ENCODE assay signal across 7 mouse cellular contexts in the genomic region with DNA sequence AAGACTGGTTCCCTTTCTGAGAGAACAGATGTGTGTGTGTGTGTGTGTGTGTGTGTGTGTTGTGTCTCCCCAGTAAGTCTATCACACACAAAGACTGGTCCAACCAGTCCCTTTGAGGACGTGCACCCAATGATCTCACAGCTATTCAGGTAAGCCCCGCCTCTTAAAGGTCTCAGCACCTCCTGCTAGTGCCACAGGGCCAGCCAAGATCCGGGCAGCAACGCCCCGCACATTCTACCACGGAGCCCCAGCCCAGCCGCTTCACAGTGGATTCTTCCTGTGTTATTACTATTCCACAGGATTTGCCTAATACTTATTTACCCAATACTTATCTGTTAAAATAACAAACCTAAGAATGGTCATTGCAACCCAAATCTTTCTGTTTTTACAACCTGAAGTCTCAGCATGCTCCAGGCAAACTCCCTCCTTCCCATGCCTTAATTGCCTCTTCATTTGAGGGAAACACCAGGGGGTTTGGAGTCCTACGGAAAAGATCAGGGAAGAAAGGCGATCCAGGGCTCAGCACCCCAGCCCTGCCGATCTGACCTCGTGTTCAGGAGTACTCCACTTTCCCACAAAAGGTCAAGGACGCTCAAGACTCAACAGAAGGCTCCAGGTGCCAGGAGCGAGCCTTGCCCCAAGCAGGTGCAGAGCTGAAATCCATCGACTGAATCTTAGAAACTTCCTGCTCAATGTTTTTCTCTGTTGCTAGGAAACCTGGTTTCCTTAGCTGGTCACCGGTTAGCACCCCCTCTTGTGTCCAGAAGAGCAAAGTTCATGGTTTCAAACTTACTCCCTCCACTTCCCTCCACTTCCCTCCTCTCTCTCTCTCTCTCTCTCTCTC. TPM values are rescaled to one million over a fixed set of nuclear protein-coding genes. Genes with fewer than 3 reads are reported as not detected.
A peak's percentile ranks its signal among the peaks of the same experiment; 100 is the strongest.
DNase-seq lines count a peak whose midpoint lies in the region; ATAC-seq and TF ChIP-seq lines count a peak whose summit lies in the region.

No protein-coding gene starts in this region.

- no peaks in the 10 kb centered on the region for H3K9me3 ChIP-seq in MEL (replicated peaks; ENCODE audit: insufficient read depth, low read length)
- H3K9me3 ChIP-seq in hindbrain, postnatal 0 days (ENCODE audit: low read length), result no peaks in the 10 kb centered on the region
- H3K9me3 ChIP-seq in liver, embryonic 12.5 days (replicated peaks), result no peaks in the 10 kb centered on the region

- no peak overlapping the region for H3K27ac ChIP-seq in MEL (ENCODE audit: control insufficient read depth, low read depth, low read length)
- no peak overlapping the region; the same call in 1 of the 2 replicates for H3K27ac ChIP-seq in hindbrain, postnatal 0 days
- no peak overlapping the region for H3K27ac ChIP-seq in liver, embryonic 12.5 days

- H3K36me3 ChIP-seq in MEL (ENCODE audit: control insufficient read depth in 1 of 2, insufficient read depth in 2 of 2, low read length in 2 of 2) (no peaks in the 10 kb centered on the region), myocyte (ENCODE audit: control insufficient read depth, insufficient read depth) (no peaks in the 10 kb centered on the region)
- no peaks in the 10 kb centered on the region for H3K36me3 ChIP-seq in hindbrain, postnatal 0 days (ENCODE audit: insufficient read depth, low read length)
- no peaks in the 10 kb centered on the region for H3K36me3 ChIP-seq in liver, embryonic 12.5 days

- peak; percentile 37 for DNase-seq in MEL (ENCODE audit: low read depth, low spot score)
- DNase-seq in c-Kit-negative CD71-positive TER-119-positive erythroid progenitor cells, embryonic 14.5 days (ENCODE audit: low read depth, low spot score), result peak; percentile 11
- peak; percentile 31 for DNase-seq in gastrocnemius, postnatal 10 days
- DNase-seq in hindbrain, postnatal 0 days (ENCODE audit: low spot score), result peak; percentile 69
- peak; percentile 65 for DNase-seq in thymus, postnatal 4 days

- no peak; the same call in 1 of the 2 replicates for TF ChIP-seq RAD21 in MEL (IDR thresholded peaks at IDR 0.05; ENCODE audit: low read depth, low read length)

- H3ac ChIP-seq in myocyte (ENCODE audit: control insufficient read depth, insufficient read length), result no peak overlapping the region

- H3K4me1 ChIP-seq in MEL (ENCODE audit: control insufficient read depth in 1 of 2, insufficient read depth in 2 of 2, low read length in 2 of 2), result no peaks in the 10 kb centered on the region
- peaks cover 3% of the 10 kb centered on the region; the same call in 1 of the 2 replicates for H3K4me1 ChIP-seq in hindbrain, postnatal 0 days (ENCODE audit: insufficient read depth, low read length)
- H3K4me1 ChIP-seq in liver, embryonic 12.5 days, result peaks cover 18% of the 10 kb centered on the region

- H3K4me3 ChIP-seq in MEL (ENCODE audit: control insufficient read depth in 1 of 2, insufficient read depth in 1 of 2, low read depth in 2 of 2, low read length in 2 of 2) (no peak overlapping the region), myocyte (peak overlapping the region; percentile 2)
- H3K4me3 ChIP-seq in hindbrain, postnatal 0 days (ENCODE audit: low read length), result peak overlapping the region; percentile 12
- H3K4me3 ChIP-seq in liver, embryonic 12.5 days, result peak overlapping the region; percentile 43

- TF ChIP-seq CTCF in MEL (IDR thresholded peaks at IDR 0.05 in 2 of 3, conservative IDR thresholded peaks at IDR 0.05 in 1 of 3; ENCODE audit: control insufficient read depth in 1 of 3, insufficient read depth in 1 of 3, low read depth in 2 of 3, low read length in 3 of 3, poor library complexity in 1 of 3, severe bottlenecking in 1 of 3), result peak in 1 of 3 experiments; percentile 3; a peak in 1 of 6 replicates
- TF ChIP-seq CTCF in hindbrain, postnatal 0 days (IDR thresholded peaks at IDR 0.05; ENCODE audit: low read depth), result peak; percentile 33

- 3% methylated on average over 15 of the region's 15 CpGs for WGBS in hindbrain, postnatal 0 days
- WGBS in liver, embryonic 12.5 days (ENCODE audit: insufficient replicate concordance), result 1% methylated on average over 15 of the region's 15 CpGs

- no peaks in the 10 kb centered on the region for H3K79me2 ChIP-seq in MEL (ENCODE audit: control insufficient read depth, insufficient read depth, low read length, poor library complexity)
- no peaks in the 10 kb centered on the region for H3K79me2 ChIP-seq in myocyte (ENCODE audit: control insufficient read depth, insufficient read depth)

- TF ChIP-seq POLR2A in MEL (IDR thresholded peaks at IDR 0.05; ENCODE audit: control insufficient read depth in 1 of 2, insufficient read depth in 1 of 2, low read depth in 1 of 2, low read length in 2 of 2, poor library complexity in 1 of 2) (no peak), myocyte (IDR thresholded peaks at IDR 0.05; ENCODE audit: insufficient read length, low read depth) (no peak)

- H3K4me2 ChIP-seq in hindbrain, postnatal 0 days (ENCODE audit: low read depth, low read length), result peak overlapping the region; percentile 51
- peak overlapping the region; percentile 70 for H3K4me2 ChIP-seq in liver, embryonic 12.5 days
- peak overlapping the region; percentile 94 for H3K4me2 ChIP-seq in myocyte (ENCODE audit: low read depth)

- no peak for TF ChIP-seq EP300 in MEL (IDR thresholded peaks at IDR 0.05; ENCODE audit: low read depth in 1 of 2, low read length in 2 of 2)

- H3K9ac ChIP-seq in MEL (ENCODE audit: control insufficient read depth, low read depth, low read length, poor library complexity, severe bottlenecking), result no peak overlapping the region
- no peak overlapping the region; the same call in 1 of the 2 replicates for H3K9ac ChIP-seq in hindbrain, postnatal 0 days (replicated peaks; ENCODE audit: low read length)
- peak overlapping the region; percentile 44 for H3K9ac ChIP-seq in liver, embryonic 12.5 days

- H3K27me3 ChIP-seq in MEL (ENCODE audit: control insufficient read depth in 1 of 2, insufficient read depth in 2 of 2, low read length in 2 of 2), result peaks cover 0 to 2% of the 10 kb centered on the region in 2 experiments; a peak in 1 of 4 replicates
- H3K27me3 ChIP-seq in hindbrain, postnatal 0 days (ENCODE audit: insufficient read depth, low read length), result no peaks in the 10 kb centered on the region
- 0 out of 2 replicates have a peak, but pooled peaks cover under 1% of the 10 kb centered on the region for H3K27me3 ChIP-seq in liver, embryonic 12.5 days (replicated peaks)
- H3K27me3 ChIP-seq in myocyte (ENCODE audit: control insufficient read depth, insufficient read depth, insufficient read length), result no peaks in the 10 kb centered on the region

- ATAC-seq in hindbrain, postnatal 0 days, result peak; percentile 93
- ATAC-seq in liver, embryonic 12.5 days, result peak; percentile 86

TF ChIP-seq in MEL, 35 proteins besides CTCF, POLR2A, EP300 and RAD21 (continues in another document):
- TF ChIP-seq HCFC1 (IDR thresholded peaks at IDR 0.05; ENCODE audit: low read depth, low read length), result no peak
- TF ChIP-seq CHD2 (IDR thresholded peaks at IDR 0.05; ENCODE audit: low read length), result no peak
- TF ChIP-seq UBTF (IDR thresholded peaks at IDR 0.05; ENCODE audit: borderline replicate concordance, insufficient read depth, low read depth, low read length), result no peak
- no peak for TF ChIP-seq SIN3A (IDR thresholded peaks at IDR 0.05; ENCODE audit: low read length)
- TF ChIP-seq ELF1 (IDR thresholded peaks at IDR 0.05; ENCODE audit: low read depth, low read length), result no peak
- no peak for TF ChIP-seq CHD1 (IDR thresholded peaks at IDR 0.05; ENCODE audit: low read depth, low read length)
- no peak for TF ChIP-seq POLR2AphosphoS2 (IDR thresholded peaks at IDR 0.05; ENCODE audit: low read length)

TF ChIP-seq in myocyte, 11 proteins besides CTCF, POLR2A, EP300 and RAD21:
- TF ChIP-seq SRF (IDR thresholded peaks at IDR 0.05; ENCODE audit: control insufficient read depth, insufficient read length, low read depth), result no peak
- no peak for TF ChIP-seq USF1 (IDR thresholded peaks at IDR 0.05; ENCODE audit: low read depth)
- peak in 2 of 3 experiments; percentile 3 to 15 for TF ChIP-seq MYOD1 (IDR thresholded peaks at IDR 0.05; ENCODE audit: control insufficient read depth in 1 of 3, insufficient read length in 2 of 3, low read depth in 2 of 3)

RNA-seq across cellular contexts. Expression of a gene that starts 41.5 kb away (rescaled TPM):
- 79.3 and 79.7 TPM in 2 replicates for total RNA-seq in MEL (2012; rRNA removed)
- polyA plus RNA-seq in MEL (2012; ENCODE audit: insufficient read depth in 1 of 2, insufficient read length in 2 of 2, low read depth in 1 of 2, low replicate concordance in 2 of 2, missing spikeins in 1 of 2) (10 to 100 TPM in 1 of 2 experiments, not detected in 1; 80.7 TPM), myocyte (2012; fragmentation: generic; extraction: Trizol) (81.2 TPM)
- total RNA-seq in gastrocnemius, postnatal 10 days (2021), result 100 to 1,000 TPM; 102 to 108 TPM
- total RNA-seq in hindbrain, postnatal 0 days (2014; rRNA removed), result 204 and 218 TPM in 2 replicates
- 86.1 and 90.5 TPM in 2 replicates for polyA plus RNA-seq in hindbrain, postnatal 0 days (2015; fragmentation: Nextera tagmentation; extraction: Ambion mirVana)
- polyA plus RNA-seq in liver, embryonic 12.5 days (2016; fragmentation: Nextera tagmentation; extraction: Ambion mirVana), result 52.4 and 53.2 TPM in 2 replicates

RNA-seq across cellular contexts. Expression of a gene that starts 44.3 kb away (rescaled TPM):
- total RNA-seq in MEL (2012; rRNA removed), result 10.9 and 13.8 TPM in 2 replicates
- polyA plus RNA-seq in MEL (2012; ENCODE audit: insufficient read depth in 1 of 2, insufficient read length in 2 of 2, low read depth in 1 of 2, low replicate concordance in 2 of 2, missing spikeins in 1 of 2) (10 to 100 TPM in 1 of 2 experiments, not detected in 1; 16.4 TPM), myocyte (2012; fragmentation: generic; extraction: Trizol) (0.37 TPM)
- 1 to 10 TPM in 1 of 2 experiments, under 1 TPM in 1; 0.26 to 1.5 TPM for total RNA-seq in gastrocnemius, postnatal 10 days (2021)
- 0.68 and 2.5 TPM in 2 replicates for total RNA-seq in hindbrain, postnatal 0 days (2014; rRNA removed)
- polyA plus RNA-seq in hindbrain, postnatal 0 days (2015; fragmentation: Nextera tagmentation; extraction: Ambion mirVana), result 2.5 and 2.9 TPM in 2 replicates
- polyA plus RNA-seq in liver, embryonic 12.5 days (2016; fragmentation: Nextera tagmentation; extraction: Ambion mirVana), result 29.1 and 32.7 TPM in 2 replicates

RNA-seq across cellular contexts. Expression of a gene that starts 56.4 kb away (rescaled TPM):
- total RNA-seq in MEL (2012; rRNA removed), result 1.8 and 2.4 TPM in 2 replicates
- polyA plus RNA-seq in MEL (2012; ENCODE audit: insufficient read depth in 1 of 2, insufficient read length in 2 of 2, low read depth in 1 of 2, low replicate concordance in 2 of 2, missing spikeins in 1 of 2) (1 to 10 TPM in 1 of 2 experiments, not detected in 1; 6.6 TPM), myocyte (2012; fragmentation: generic; extraction: Trizol) (31.3 TPM)
- total RNA-seq in gastrocnemius, postnatal 10 days (2021), result 10 to 100 TPM; 89.1 to 96.7 TPM
- total RNA-seq in hindbrain, postnatal 0 days (2014; rRNA removed), result 10.5 and 12.5 TPM in 2 replicates
- polyA plus RNA-seq in hindbrain, postnatal 0 days (2015; fragmentation: Nextera tagmentation; extraction: Ambion mirVana), result 4.5 and 5.5 TPM in 2 replicates
- polyA plus RNA-seq in liver, embryonic 12.5 days (2016; fragmentation: Nextera tagmentation; extraction: Ambion mirVana), result 9.5 and 10.5 TPM in 2 replicates

Comparison
In these comparisons a context has a peak if more than half of its experiments do, and no peak if none do; other contexts are left out.
1. DNase-seq: peak in every context shown above with its lines; median percentile 69 in hindbrain, postnatal 0 days; 65 in thymus, postnatal 4 days; 37 in MEL; 31 in gastrocnemius, postnatal 10 days; 11 in c-Kit-negative CD71-positive TER-119-positive erythroid progenitor cells, embryonic 14.5 days.
2. H3K4me3 ChIP-seq: peak in hindbrain, postnatal 0 days (single experiment), liver, embryonic 12.5 days (single experiment) and myocyte (single experiment); none in MEL (0 of 2).
3. Peak in every context shown above with its lines, with median percentiles within 50 percentile points of each other: H3K4me2 ChIP-seq.